Mouse (Mus musculus) embryonic facial prominence, embryonic 14.5 days (tissue): ENCODE data around the gene Ppp2r1b. TPM values are rescaled to one million over a fixed set of nuclear protein-coding genes. Genes with fewer than 3 reads are reported as not detected.
"Not testable (repeated sequence)": the region's sequence is repeated elsewhere in the genome, so short reads cannot be mapped to it uniquely, and the experiment has no call there.

ENCODE experiments used
- ATAC-seq: fragments of 200-750 bp; cut with Nextera tagmentation; 2 replicates; pipeline ENCODE4 v1.8.0; 2017; ENCODE audit warnings: low read depth, moderate number of reproducible peaks, moderate TSS enrichment
- DNase-seq: peaks from one replicate; pipeline ENCODE4 v3.0.0-alpha.2; 2015; ENCODE audit warnings: low spot score
- H3K27ac ChIP-seq: fragments of 300-500 bp; sonication (generic); replicated peaks from 2 replicates; pipeline ENCODE4 v1.5.1; 2014; ENCODE audit warnings: low read depth, mild to moderate bottlenecking, low read length, moderate library complexity
- H3K27me3 ChIP-seq: fragments of 300-500 bp; sonication (generic); replicated peaks from 2 replicates; pipeline ENCODE4 v1.6.1; 2014; ENCODE audit warnings: low read length; ENCODE audit not compliant: control insufficient read depth, insufficient read depth
- H3K36me3 ChIP-seq: fragments of 300-500 bp; sonication (generic); 2 replicates; pipeline ENCODE4 v1.6.1; 2014; ENCODE audit warnings: low read length, mixed read lengths; ENCODE audit not compliant: control insufficient read depth, insufficient read depth
- H3K4me1 ChIP-seq: fragments of 300-500 bp; sonication (generic); 2 replicates; pipeline ENCODE4 v1.6.1; 2014; ENCODE audit warnings: antibody characterized with exemption, low read length; ENCODE audit not compliant: control insufficient read depth, insufficient read depth
- H3K4me2 ChIP-seq: fragments of 300-500 bp; sonication (generic); 2 replicates; pipeline ENCODE4 v1.6.1; 2014; ENCODE audit warnings: low read depth, mild to moderate bottlenecking, low read length, moderate library complexity, mixed read lengths
- H3K4me3 ChIP-seq: fragments of 300-500 bp; sonication (generic); 2 replicates; pipeline ENCODE4 v1.5.1; 2014; ENCODE audit warnings: low read depth, mild to moderate bottlenecking, low read length
- H3K9ac ChIP-seq: fragments of 300-500 bp; sonication (generic); 2 replicates; pipeline ENCODE4 v1.6.1; 2014; ENCODE audit warnings: low read depth, mild to moderate bottlenecking, low read length, moderate library complexity, mixed read lengths
- H3K9me3 ChIP-seq: fragments of 300-500 bp; sonication (generic); 2 replicates; pipeline ENCODE4 v1.6.1; 2016; ENCODE audit warnings: low read length; ENCODE audit not compliant: control insufficient read depth
- WGBS: fragments of 180-500 bp; shearing (Covaris S2); extraction: QIAGEN DNeasy Blood & Tissue Kit; methylation state at CpG from one replicate; pipeline ENCODE4 v1.1.7; 2014; 5-methylcytosine and 5-hydroxymethylcytosine counted together
- polyA plus RNA-seq: library from polyadenylated mRNA; unstranded; fragments of >200 nt; fragmentation: Nextera tagmentation; extraction: Ambion mirVana; gene quantifications from 2 replicates; pipeline ENCODE4 v1.2.1, GENCODE M21; 2014

Gene Ppp2r1b
- polyA plus RNA-seq, 1 experiment from 2014 or later, result 55.7 TPM

DNA sequence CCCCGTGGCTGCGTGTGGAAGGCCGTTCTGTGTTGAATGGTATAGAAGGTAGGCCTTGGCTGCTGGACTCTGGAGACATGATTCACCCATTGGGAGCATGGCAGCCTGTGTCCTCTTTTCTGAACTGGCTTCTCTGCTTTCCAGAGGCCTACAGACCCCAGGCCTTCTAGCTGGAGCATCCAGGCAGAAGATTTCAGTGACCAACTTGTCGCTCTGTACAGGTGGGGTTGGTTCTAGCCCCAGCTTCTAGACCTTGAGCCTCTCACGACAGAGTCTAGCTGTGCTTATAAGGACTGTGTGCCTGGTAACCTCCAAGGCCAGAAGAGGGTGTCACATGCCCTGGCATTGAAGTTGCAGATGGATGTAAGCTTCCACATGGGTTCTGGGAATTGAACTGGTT lies 13.6 kb upstream of the Ppp2r1b start:
- no peak for ATAC-seq
- Histone ChIP-seq H3K27me3 (no peaks in the 10 kb centered on the region), H3K4me2 (no peak overlapping the region), H3K9ac (no peak overlapping the region), H3K27ac (no peak overlapping the region), H3K4me3 (no peak overlapping the region), H3K4me1 (no peaks in the 10 kb centered on the region), H3K9me3 (no peaks in the 10 kb centered on the region), H3K36me3 (peaks cover 22% of the 10 kb centered on the region)
- 90% methylated on average over 5 of the region's 5 CpGs for WGBS
- DNase-seq, result no peak

GRCm38 (mm10) chr9:50832162-50832561 lies 12.9 kb upstream of the Ppp2r1b start:
- DNase-seq, result no peak
- no peak overlapping the region for H3K9ac ChIP-seq
- WGBS, result 89% methylated on average over 4 of the region's 4 CpGs
- H3K4me2 ChIP-seq, result no peak overlapping the region
- peaks cover 22% of the 10 kb centered on the region for H3K36me3 ChIP-seq
- ATAC-seq, result peak; percentile 26; the same call in 1 of the 2 replicates
- no peaks in the 10 kb centered on the region for H3K27me3 ChIP-seq
- H3K9me3 ChIP-seq, result no peaks in the 10 kb centered on the region
- H3K4me3 ChIP-seq, result no peak overlapping the region
- no peaks in the 10 kb centered on the region for H3K4me1 ChIP-seq
- H3K27ac ChIP-seq, result no peak overlapping the region

DNA sequence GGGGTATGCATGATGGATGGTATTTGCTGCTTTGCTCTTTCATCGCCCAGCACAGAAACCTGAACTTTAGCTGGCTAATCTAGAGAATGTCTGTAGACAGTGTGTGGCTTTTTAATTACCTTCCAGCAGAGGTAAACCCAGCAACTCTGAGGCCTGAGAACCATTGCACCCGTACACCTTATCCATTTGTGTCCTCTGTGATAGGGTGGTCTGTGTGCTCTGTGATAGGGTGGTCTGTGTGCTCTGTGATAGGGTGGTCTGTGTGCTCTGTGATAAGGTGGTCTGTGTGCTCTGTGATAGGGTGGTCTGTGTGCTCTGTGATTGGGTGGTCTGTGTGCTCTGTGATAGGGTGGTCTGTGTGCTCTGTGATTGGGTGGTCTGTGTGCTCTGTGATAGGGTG lies 12.5 kb upstream of the Ppp2r1b start:
- ATAC-seq, H3K4me1 ChIP-seq, H3K9me3 ChIP-seq, H3K27me3 ChIP-seq, DNase-seq, H3K9ac ChIP-seq, H3K4me2 ChIP-seq, H3K27ac ChIP-seq, H3K4me3 ChIP-seq: not testable (repeated sequence)
- peaks cover 22% of the 10 kb centered on the region for H3K36me3 ChIP-seq
- 76% methylated on average over 2 of the region's 2 CpGs for WGBS

DNA sequence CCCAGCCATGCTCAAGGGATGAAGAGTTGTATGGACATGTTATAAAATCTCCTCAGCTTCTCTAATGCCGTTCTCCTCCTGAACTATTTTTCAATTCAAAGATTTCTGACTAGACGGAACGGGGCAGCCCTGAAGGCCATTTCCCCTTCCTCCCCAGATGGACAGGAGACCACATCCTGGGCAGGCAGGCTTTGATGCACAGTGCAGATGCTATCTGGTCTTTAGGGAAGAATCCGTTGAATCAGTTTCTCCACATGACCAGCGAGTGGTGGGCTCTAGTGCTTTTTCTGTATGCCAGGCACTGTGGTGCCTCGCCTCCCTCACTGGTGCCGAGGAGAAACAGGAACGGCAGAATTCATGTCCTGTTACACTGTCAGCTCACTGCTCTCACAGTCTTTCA lies 11.3 kb upstream of the Ppp2r1b start:
- Histone ChIP-seq H3K4me3 (no peak overlapping the region), H3K4me2 (no peak overlapping the region), H3K27me3 (no peaks in the 10 kb centered on the region), H3K27ac (no peak overlapping the region), H3K9me3 (no peaks in the 10 kb centered on the region), H3K36me3 (peaks cover 22% of the 10 kb centered on the region; the same call in 1 of the 2 replicates), H3K4me1 (no peaks in the 10 kb centered on the region), H3K9ac (no peak overlapping the region)
- WGBS, result 86% methylated on average over 8 of the region's 8 CpGs
- ATAC-seq, result no peak
- no peak for DNase-seq

DNA sequence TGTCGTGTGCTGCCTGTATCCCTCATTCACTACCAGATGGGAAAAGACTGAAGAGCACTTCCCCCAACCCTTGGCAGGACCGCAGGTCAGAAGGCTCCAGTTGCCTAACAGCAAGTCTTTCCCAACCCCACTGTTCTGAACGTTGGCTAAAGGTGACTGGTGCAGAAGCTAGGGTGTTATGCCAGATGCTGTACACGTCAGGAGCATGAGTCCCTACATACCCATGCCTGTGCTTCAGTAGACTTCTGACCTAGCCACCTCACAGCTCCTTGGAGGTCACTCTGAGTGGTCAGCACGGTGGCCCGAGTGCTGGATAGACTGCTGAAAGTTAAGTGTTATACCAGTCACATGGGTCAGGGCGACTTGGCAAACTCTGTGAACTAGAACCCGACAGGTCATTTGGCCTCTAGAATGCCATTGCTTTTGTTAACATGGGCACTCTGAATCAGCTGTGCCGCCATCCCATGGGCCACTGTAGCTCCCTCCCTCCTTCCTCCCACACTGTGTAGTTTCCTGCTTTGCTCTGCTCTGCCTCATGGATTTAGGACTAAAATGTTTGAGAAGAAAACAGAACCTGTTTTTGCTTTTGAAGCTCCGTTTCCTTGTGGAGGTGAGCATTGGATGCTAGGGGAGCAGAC lies 9.9 kb upstream of the Ppp2r1b start:
- WGBS, result 86% methylated on average over 10 of the region's 10 CpGs
- no peak overlapping the region for H3K4me2 ChIP-seq
- H3K9ac ChIP-seq, result no peak overlapping the region
- H3K27ac ChIP-seq, result no peak overlapping the region
- no peaks in the 10 kb centered on the region for H3K9me3 ChIP-seq
- DNase-seq (no peak), ATAC-seq (no peak)
- peaks cover 24% of the 10 kb centered on the region; the same call in 1 of the 2 replicates for H3K36me3 ChIP-seq
- no peak overlapping the region for H3K4me3 ChIP-seq
- H3K4me1 ChIP-seq, result no peaks in the 10 kb centered on the region
- no peaks in the 10 kb centered on the region for H3K27me3 ChIP-seq

DNA sequence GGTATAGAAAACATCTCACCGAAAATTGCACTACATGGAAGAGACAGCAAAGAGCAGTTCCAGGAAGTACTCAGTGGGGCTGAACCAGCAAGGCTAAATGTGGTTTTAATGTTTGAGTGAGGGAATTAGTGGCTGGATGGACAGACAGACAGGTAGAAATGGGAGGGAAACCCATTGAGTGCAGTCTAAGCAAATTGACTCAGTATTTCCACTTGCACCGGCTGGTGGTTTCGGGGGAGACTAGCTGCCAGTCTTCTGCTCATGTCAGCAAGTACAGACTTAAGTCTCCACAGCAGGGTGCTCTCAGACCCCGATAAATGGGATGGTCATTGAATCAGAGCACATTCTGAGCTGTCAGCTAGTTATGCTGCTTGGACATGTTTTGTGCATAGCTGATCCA lies 9.0 kb upstream of the Ppp2r1b start:
- Histone ChIP-seq H3K4me2 (no peak overlapping the region), H3K9ac (no peak overlapping the region), H3K36me3 (peaks cover 24% of the 10 kb centered on the region; the same call in 1 of the 2 replicates), H3K9me3 (no peaks in the 10 kb centered on the region), H3K4me1 (no peaks in the 10 kb centered on the region), H3K4me3 (no peak overlapping the region), H3K27me3 (no peaks in the 10 kb centered on the region), H3K27ac (no peak overlapping the region)
- no peak for DNase-seq
- ATAC-seq, result no peak
- WGBS, result 82% methylated on average over 4 of the region's 4 CpGs

GRCm38 (mm10) chr9:50841079-50841789 lies 3.9 kb upstream of the Ppp2r1b start:
- Histone ChIP-seq H3K27me3 (no peaks in the 10 kb centered on the region), H3K36me3 (peaks cover 35% of the 10 kb centered on the region), H3K27ac (no peak overlapping the region), H3K4me2 (no peak overlapping the region), H3K4me1 (no peaks in the 10 kb centered on the region), H3K9me3 (no peaks in the 10 kb centered on the region), H3K9ac (no peak overlapping the region), H3K4me3 (no peak overlapping the region)
- WGBS, result 85% methylated on average over 13 of the region's 13 CpGs
- DNase-seq (no peak), ATAC-seq (no peak)

DNA sequence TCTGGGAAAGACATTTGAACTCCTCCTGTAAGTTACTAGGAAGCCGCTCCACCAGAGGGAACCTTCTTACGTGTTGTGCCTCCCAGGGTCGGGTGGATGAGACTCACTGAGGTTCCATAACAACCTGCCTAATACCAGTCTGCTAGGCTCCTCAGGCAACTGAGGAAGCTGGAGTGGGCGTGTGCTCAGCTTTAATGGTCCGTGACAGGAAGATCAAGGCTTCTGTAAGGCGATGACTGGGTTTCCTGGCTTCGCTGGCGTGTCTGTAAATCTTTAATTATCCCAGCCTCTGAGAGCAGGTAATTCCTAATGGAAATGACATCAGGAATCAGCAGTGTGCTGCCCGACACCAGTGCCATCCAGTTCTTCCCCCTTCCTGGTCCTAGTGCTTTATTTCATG lies 446 bp downstream of the Ppp2r1b start:
- Histone ChIP-seq H3K27me3 (no peaks in the 10 kb centered on the region), H3K9ac (no peak overlapping the region), H3K9me3 (no peaks in the 10 kb centered on the region), H3K4me2 (no peak overlapping the region), H3K27ac (no peak overlapping the region), H3K36me3 (peaks cover 27% of the 10 kb centered on the region), H3K4me1 (peaks cover 9% of the 10 kb centered on the region), H3K4me3 (no peak overlapping the region)
- ATAC-seq (no peak), DNase-seq (no peak)
- WGBS, result 59% methylated on average over 9 of the region's 9 CpGs

DNA sequence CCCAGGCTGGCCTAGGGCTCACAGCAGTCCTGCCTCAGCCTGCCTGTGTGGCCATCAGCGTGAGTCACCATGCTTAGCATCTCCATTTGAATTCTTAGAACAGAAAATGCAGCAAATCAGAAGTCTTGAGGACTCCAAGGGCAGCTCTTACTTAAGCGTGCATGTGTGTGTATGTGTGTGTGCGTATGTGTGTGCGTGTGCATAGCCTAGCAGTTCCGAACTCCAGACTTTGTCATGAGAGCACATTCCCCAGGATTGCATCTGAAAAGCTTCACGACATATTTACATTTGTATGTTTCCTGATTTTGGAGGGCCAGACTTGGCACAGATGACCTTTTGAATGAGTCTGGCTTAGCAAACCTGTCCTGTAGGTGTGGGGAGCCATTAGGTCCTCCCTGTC lies 2.0 kb downstream of the Ppp2r1b start:
- ATAC-seq (no peak), DNase-seq (no peak)
- Histone ChIP-seq H3K9ac (no peak overlapping the region), H3K4me1 (peaks cover 15% of the 10 kb centered on the region), H3K9me3 (no peaks in the 10 kb centered on the region), H3K27ac (no peak overlapping the region), H3K27me3 (no peaks in the 10 kb centered on the region), H3K36me3 (peaks cover 21% of the 10 kb centered on the region), H3K4me2 (no peak overlapping the region), H3K4me3 (no peak overlapping the region)
- WGBS, result 82% methylated on average over 6 of the region's 6 CpGs
